Mouse (Mus musculus) testis, adult 2 months (tissue): ENCODE measurements around the gene Prmt7.

Experiments used
- CTCF ChIP-seq: fragments of 200-500 bp; IDR thresholded peaks from 2 replicates; pipeline ENCODE4 v1.5.1; 2012; ENCODE audit warnings: low read depth, mild to moderate bottlenecking, inconsistent platforms, low read length, moderate library complexity; ENCODE audit not compliant: control insufficient read depth, insufficient read depth, insufficient replicate concordance
- POLR2A ChIP-seq: fragments of 200-500 bp; IDR thresholded peaks from 2 replicates; pipeline ENCODE4 v1.6.1; 2012; ENCODE audit warnings: low read depth, mild to moderate bottlenecking, inconsistent platforms, low read length, moderate library complexity; ENCODE audit not compliant: control insufficient read depth

DNA sequence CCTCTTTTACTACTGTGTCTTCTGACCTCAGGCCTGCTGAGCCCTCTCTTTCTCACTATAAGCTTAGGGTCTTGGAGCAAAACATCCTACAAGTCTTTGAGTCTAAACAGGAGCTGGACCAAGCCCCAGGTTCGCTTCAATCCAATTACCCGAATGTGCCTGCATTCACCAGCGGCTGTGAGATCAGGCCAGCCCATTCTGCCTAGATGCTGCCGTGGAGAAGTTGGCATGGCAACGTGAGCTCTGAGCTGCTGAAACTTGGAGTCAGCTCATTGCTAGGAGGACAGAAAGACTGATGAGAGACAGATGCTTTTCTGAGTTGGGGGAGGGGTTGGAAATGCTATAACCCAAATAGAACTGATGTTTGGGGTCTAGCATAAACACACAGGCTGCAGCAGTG, 60.1 kb downstream of the Prmt7 start:
- TF ChIP-seq POLR2A (no peak), CTCF (no peak)
